Mouse (Mus musculus): ENCODE measurements around the gene Dus3l. TPM values are rescaled to one million over a fixed set of nuclear protein-coding genes. Genes with fewer than 3 reads are reported as not detected.
A peak's percentile ranks its signal among the peaks of the same experiment; 100 is the strongest.

The Dus3l gene
- polyA plus RNA-seq, 1 experiment from 2014 or later, result 76.9 TPM

- Histone ChIP-seq H3K4me2 (replicated peaks) (no peak overlapping the region), H3K27ac (peak overlapping the region; percentile 57; the same call in 1 of the 2 replicates), H3K27me3 (ENCODE audit: control insufficient read depth, insufficient read depth, low read length) (no peaks in the 10 kb centered on the region), H3K9me3 (ENCODE audit: control insufficient read depth, low read length) (no peaks in the 10 kb centered on the region), H3K4me1 (replicated peaks; ENCODE audit: control insufficient read depth, insufficient read depth, low read length) (peaks cover 10% of the 10 kb centered on the region; the same call in 1 of the 2 replicates), H3K4me3 (replicated peaks; ENCODE audit: low read length) (no peak overlapping the region), H3K36me3 (replicated peaks; ENCODE audit: control insufficient read depth, insufficient read depth) (no peaks in the 10 kb centered on the region), H3K9ac (no peak overlapping the region)
- ATAC-seq (ENCODE audit: low FRiP score), result peak; percentile 38; the same call in 1 of the 2 replicates
- 63% methylated on average over 5 of the region's 5 CpGs for WGBS
- peak; percentile 56 for DNase-seq (ENCODE audit: low spot score)
Observed at GRCm38 (mm10) chr17:56804952-56805351, 40.4 kb downstream of the Dus3l start.

GRCm38 (mm10) chr17:56805784-56806183, 41.2 kb downstream of the Dus3l start:
- H3K27me3 ChIP-seq (ENCODE audit: control insufficient read depth, insufficient read depth, low read length), result no peaks in the 10 kb centered on the region

GRCm38 (mm10) chr17:56808518-56808917, 44.0 kb downstream of the Dus3l start:
- Histone ChIP-seq H3K9me3 (ENCODE audit: control insufficient read depth, low read length) (no peaks in the 10 kb centered on the region), H3K4me1 (replicated peaks; ENCODE audit: control insufficient read depth, insufficient read depth, low read length) (peaks cover 27% of the 10 kb centered on the region), H3K27ac (no peak overlapping the region), H3K36me3 (replicated peaks; ENCODE audit: control insufficient read depth, insufficient read depth) (no peaks in the 10 kb centered on the region), H3K27me3 (ENCODE audit: control insufficient read depth, insufficient read depth, low read length) (no peaks in the 10 kb centered on the region), H3K4me3 (replicated peaks; ENCODE audit: low read length) (no peak overlapping the region), H3K9ac (no peak overlapping the region), H3K4me2 (replicated peaks) (no peak overlapping the region)
- WGBS, result 9% methylated on average over 9 of the region's 9 CpGs
- DNase-seq (ENCODE audit: low spot score) (peak; percentile 89), ATAC-seq (ENCODE audit: low FRiP score) (peak; percentile 78)

More at GRCm38 (mm10) chr17:56805784-56806183, 41.2 kb downstream of the Dus3l start:
- H3K4me2 ChIP-seq (replicated peaks), result no peak overlapping the region
- no peaks in the 10 kb centered on the region for H3K36me3 ChIP-seq (replicated peaks; ENCODE audit: control insufficient read depth, insufficient read depth)
- WGBS, result 96% methylated on average over 1 of the region's 1 CpGs
- no peak overlapping the region for H3K9ac ChIP-seq
- no peak overlapping the region for H3K4me3 ChIP-seq (replicated peaks; ENCODE audit: low read length)
- no peak for ATAC-seq (ENCODE audit: low FRiP score)
- H3K27ac ChIP-seq, result no peak overlapping the region
- H3K4me1 ChIP-seq (replicated peaks; ENCODE audit: control insufficient read depth, insufficient read depth, low read length), result peaks cover 18% of the 10 kb centered on the region
- DNase-seq (ENCODE audit: low spot score), result no peak
- H3K9me3 ChIP-seq (ENCODE audit: control insufficient read depth, low read length), result no peaks in the 10 kb centered on the region

DNA sequence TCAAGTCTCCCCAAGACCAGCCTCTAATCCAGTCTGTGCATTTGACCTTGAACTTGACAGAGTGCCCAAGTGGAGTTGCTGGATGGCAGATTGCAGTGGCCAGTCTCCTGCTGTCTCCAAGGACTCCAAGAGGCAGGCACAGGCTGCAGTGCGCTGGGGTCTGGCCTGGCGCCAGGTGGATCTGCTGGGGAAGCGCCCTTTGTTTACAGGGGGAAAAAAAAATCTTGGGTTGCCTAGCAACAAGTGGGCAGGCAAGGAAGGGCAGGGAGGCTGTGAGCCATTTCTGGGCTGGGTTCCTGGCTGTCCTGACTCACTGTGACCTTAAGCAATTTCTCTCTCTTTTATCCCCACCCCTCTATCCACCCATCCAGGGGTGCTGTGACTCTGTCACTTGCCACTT, 45.7 kb downstream of the Dus3l start:
- no peak overlapping the region for H3K9ac ChIP-seq
- DNase-seq (ENCODE audit: low spot score) (peak; percentile 83), ATAC-seq (ENCODE audit: low FRiP score) (peak; percentile 65)
- peak overlapping the region; percentile 78 for H3K27ac ChIP-seq
- no peak overlapping the region for H3K4me2 ChIP-seq (replicated peaks)
- no peaks in the 10 kb centered on the region for H3K9me3 ChIP-seq (ENCODE audit: control insufficient read depth, low read length)
- no peaks in the 10 kb centered on the region for H3K27me3 ChIP-seq (ENCODE audit: control insufficient read depth, insufficient read depth, low read length)
- 2% methylated on average over 3 of the region's 3 CpGs for WGBS
- H3K36me3 ChIP-seq (replicated peaks; ENCODE audit: control insufficient read depth, insufficient read depth), result no peaks in the 10 kb centered on the region
- H3K4me3 ChIP-seq (replicated peaks; ENCODE audit: low read length), result no peak overlapping the region
- peaks cover 38% of the 10 kb centered on the region for H3K4me1 ChIP-seq (replicated peaks; ENCODE audit: control insufficient read depth, insufficient read depth, low read length)

DNA sequence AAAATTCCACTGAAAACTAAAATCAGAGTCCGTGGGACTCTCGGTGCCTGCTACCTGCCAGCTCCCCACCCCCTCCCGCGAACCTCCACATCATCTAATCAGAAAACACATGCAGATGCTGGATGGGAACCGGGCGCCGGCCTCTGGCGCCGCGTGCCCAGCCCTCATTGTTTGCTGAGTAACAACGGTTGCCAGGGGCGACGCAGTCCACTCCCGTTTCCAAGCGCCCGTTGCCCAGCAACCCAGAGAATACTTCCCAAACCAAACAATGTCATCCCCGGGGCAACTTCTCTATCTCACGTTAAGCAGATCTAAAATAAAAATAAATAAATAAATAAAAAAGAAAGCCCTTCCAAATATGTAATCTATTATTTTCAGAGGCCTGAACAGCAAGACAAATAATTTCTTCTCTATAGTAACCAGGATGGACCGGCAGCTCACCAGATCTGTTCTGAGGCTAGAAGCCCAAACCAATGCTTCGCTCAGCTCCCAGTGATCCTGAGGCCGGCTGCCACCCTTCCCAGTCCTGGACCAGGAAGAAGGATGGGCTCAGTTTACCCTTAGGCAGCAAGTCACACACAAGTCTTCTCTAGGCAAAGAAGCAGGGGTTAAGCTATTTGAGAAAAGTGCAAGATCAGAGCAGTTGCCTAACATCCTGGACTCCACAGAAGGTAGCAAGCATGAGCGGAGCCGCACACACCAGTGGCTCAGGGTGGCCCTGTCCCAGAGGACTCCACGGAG, 49.9 kb downstream of the Dus3l start:
- Histone ChIP-seq H3K27ac (peak overlapping the region; percentile 81), H3K9ac (peak overlapping the region; percentile 34; the same call in 1 of the 2 replicates), H3K4me3 (replicated peaks; ENCODE audit: low read length) (no peak overlapping the region), H3K9me3 (ENCODE audit: control insufficient read depth, low read length) (no peaks in the 10 kb centered on the region), H3K27me3 (ENCODE audit: control insufficient read depth, insufficient read depth, low read length) (no peaks in the 10 kb centered on the region), H3K36me3 (replicated peaks; ENCODE audit: control insufficient read depth, insufficient read depth) (no peaks in the 10 kb centered on the region), H3K4me1 (replicated peaks; ENCODE audit: control insufficient read depth, insufficient read depth, low read length) (peaks cover 43% of the 10 kb centered on the region), H3K4me2 (replicated peaks) (peak overlapping the region; percentile 41)
- ATAC-seq (ENCODE audit: low FRiP score) (peak; percentile 76), DNase-seq (ENCODE audit: low spot score) (peak; percentile 89)
- WGBS, result 5% methylated on average over 24 of the region's 24 CpGs

DNA sequence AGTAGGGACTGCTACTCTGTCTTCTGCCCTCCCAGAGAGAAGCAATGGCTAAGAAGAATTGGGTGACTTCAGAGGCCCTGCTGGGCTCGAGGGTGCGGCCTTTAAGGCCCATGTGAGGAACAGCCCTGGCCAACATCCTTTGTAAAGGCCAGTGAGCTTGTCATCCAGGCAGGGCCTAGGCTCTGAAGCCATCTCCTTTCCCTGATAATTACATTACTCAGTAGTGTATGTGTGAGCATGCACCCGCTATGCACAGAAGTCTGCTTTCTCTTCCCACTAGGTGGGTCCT, 50.4 kb downstream of the Dus3l start:
- peaks cover 37% of the 10 kb centered on the region for H3K4me1 ChIP-seq (replicated peaks; ENCODE audit: control insufficient read depth, insufficient read depth, low read length)
- H3K9me3 ChIP-seq (ENCODE audit: control insufficient read depth, low read length), result no peaks in the 10 kb centered on the region
- peak overlapping the region; percentile 41 for H3K4me2 ChIP-seq (replicated peaks)
- ATAC-seq (ENCODE audit: low FRiP score) (no peak), DNase-seq (ENCODE audit: low spot score) (no peak)
- peak overlapping the region; percentile 34; the same call in 1 of the 2 replicates for H3K9ac ChIP-seq
- 33% methylated on average over 3 of the region's 3 CpGs for WGBS
- H3K27ac ChIP-seq, result peak overlapping the region; percentile 81
- H3K36me3 ChIP-seq (replicated peaks; ENCODE audit: control insufficient read depth, insufficient read depth), result no peaks in the 10 kb centered on the region
- no peak overlapping the region for H3K4me3 ChIP-seq (replicated peaks; ENCODE audit: low read length)
- H3K27me3 ChIP-seq (ENCODE audit: control insufficient read depth, insufficient read depth, low read length), result no peaks in the 10 kb centered on the region

DNA sequence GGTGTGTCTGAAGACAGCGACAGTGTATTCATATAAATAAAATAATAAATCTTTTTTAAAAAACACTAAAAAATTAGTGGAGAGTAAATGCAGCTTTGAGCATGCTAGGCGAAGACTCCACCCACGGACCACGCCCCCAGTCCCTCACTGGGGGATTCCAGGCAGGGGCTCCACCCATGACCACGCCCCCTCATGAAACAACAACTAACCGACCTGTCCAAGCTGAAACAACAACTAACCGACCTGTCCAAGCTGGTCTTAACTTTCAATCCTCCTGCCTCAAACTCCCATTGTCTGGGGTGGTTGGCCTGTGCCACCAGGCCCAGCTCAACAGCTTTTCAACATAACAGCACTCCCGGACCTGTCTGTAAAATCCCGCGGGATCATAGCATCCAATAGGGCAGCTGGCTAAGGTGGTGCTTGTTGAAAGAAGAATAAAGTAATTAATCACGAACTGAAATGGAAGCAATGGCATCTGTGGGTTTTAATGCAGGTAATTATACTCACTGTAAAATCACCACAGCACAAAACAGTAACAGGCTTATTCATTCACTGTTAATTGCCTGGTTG, 53.6 kb downstream of the Dus3l start:
- H3K27me3 ChIP-seq (ENCODE audit: control insufficient read depth, insufficient read depth, low read length), result no peaks in the 10 kb centered on the region
- H3K4me1 ChIP-seq (replicated peaks; ENCODE audit: control insufficient read depth, insufficient read depth, low read length), result peaks cover 22% of the 10 kb centered on the region
- H3K36me3 ChIP-seq (replicated peaks; ENCODE audit: control insufficient read depth, insufficient read depth), result no peaks in the 10 kb centered on the region
- DNase-seq (ENCODE audit: low spot score) (no peak), ATAC-seq (ENCODE audit: low FRiP score) (no peak)
- H3K9ac ChIP-seq, result no peak overlapping the region
- H3K4me2 ChIP-seq (replicated peaks), result no peak overlapping the region
- 34% methylated on average over 11 of the region's 11 CpGs for WGBS
- H3K9me3 ChIP-seq (ENCODE audit: control insufficient read depth, low read length), result no peaks in the 10 kb centered on the region
- no peak overlapping the region for H3K4me3 ChIP-seq (replicated peaks; ENCODE audit: low read length)
- H3K27ac ChIP-seq, result no peak overlapping the region

DNA sequence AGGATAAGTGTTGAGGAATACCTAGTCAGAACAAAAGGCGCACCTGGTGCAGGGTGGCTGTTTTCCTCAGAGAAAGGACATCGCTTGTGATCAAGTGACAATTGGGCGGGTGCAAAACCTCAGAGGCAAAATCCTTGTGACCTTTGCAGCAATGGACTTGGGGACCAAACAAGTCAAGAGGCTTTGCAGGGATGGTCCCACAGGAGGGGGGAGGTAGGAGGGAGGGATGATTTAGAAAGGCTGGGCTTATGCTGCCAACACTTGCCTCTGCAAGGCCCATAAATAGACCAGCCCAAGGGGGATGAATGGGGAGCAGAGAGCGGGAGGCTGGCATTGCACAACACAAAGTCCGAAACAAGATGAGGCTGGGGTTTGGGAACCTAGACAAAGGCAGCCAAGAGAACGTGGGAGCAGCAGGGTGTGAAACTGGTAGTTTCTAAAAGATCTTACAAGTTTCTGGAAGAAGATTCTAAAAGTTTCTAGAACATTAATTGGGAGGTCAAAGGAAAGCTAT, 54.5 kb downstream of the Dus3l start:
- Histone ChIP-seq H3K27ac (peak overlapping the region; percentile 54), H3K27me3 (ENCODE audit: control insufficient read depth, insufficient read depth, low read length) (no peaks in the 10 kb centered on the region), H3K4me1 (replicated peaks; ENCODE audit: control insufficient read depth, insufficient read depth, low read length) (peaks cover 15% of the 10 kb centered on the region), H3K4me2 (replicated peaks) (no peak overlapping the region), H3K9me3 (ENCODE audit: control insufficient read depth, low read length) (no peaks in the 10 kb centered on the region), H3K36me3 (replicated peaks; ENCODE audit: control insufficient read depth, insufficient read depth) (no peaks in the 10 kb centered on the region), H3K9ac (no peak overlapping the region), H3K4me3 (replicated peaks; ENCODE audit: low read length) (no peak overlapping the region)
- no peak for DNase-seq (ENCODE audit: low spot score)
- WGBS, result 61% methylated on average over 6 of the region's 6 CpGs
- ATAC-seq (ENCODE audit: low FRiP score), result no peak

Data from hindbrain, embryonic 14.5 days (tissue).